Mouse (Mus musculus): ENCODE measurements around the gene Slc15a3. TPM values are rescaled to one million over a fixed set of nuclear protein-coding genes. Genes with fewer than 3 reads are reported as not detected.

Slc15a3 gene
- total RNA-seq, 1 experiment: 2.2 TPM

DNA sequence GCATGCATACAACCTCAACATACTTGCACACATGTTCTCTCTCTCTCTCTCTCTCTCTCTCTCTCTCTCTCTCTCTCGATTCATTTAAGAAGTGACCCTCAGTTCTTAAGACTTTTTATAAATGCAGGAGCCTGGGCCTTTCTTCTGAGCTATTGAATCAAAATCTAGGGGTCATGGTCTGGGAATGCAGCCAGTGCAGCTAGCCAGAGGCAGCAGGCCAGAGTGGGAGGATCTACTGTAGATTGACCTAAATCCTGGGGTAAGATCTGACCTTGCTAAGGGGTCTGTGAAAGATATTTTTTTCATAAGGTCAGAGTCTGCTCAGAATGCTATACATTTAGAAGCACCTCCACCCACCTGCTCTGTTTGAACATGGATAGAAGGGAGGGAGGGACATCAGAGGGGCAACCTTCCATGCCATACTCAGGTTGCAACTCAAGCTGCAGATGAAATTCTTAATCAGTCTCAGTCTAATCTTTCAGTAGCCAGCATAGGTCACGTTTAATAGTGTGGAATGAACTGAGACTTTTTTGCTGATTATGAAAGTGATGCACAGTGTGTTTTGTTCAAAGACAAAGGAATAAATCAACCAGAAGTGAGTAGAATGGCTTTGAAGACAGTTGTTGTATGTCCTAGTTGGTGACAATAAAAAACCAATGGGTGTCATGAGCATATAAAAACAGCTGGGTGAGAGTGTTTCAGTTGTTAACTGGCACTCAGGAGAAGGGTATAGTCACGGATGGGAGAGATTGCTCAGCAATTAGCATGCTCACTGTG, 8.0 kb downstream of the Slc15a3 start:
- H3K9me3 ChIP-seq (ENCODE audit: control insufficient read depth, insufficient read depth, low read depth, low read length): no peaks in the 10 kb centered on the region
- no peaks in the 10 kb centered on the region; a peak in 1 of 4 replicates for H3K4me1 ChIP-seq (ENCODE audit: control insufficient read depth in 2 of 2, insufficient read depth in 2 of 2, low read length in 2 of 2, poor library complexity in 1 of 2)
- no peak overlapping the region for H3K27ac ChIP-seq (ENCODE audit: insufficient read depth, low read depth, low read length, poor library complexity, severe bottlenecking)
- H3K9ac ChIP-seq (ENCODE audit: insufficient read depth, low read depth, low read length, poor library complexity, severe bottlenecking): no peak overlapping the region
- DNase-seq (ENCODE audit: low read depth, low spot score): no peak
- TF ChIP-seq ZNF384 (IDR thresholded peaks at IDR 0.05; ENCODE audit: low read depth, low read length) (no peak), MAFK (IDR thresholded peaks at IDR 0.05; ENCODE audit: insufficient read depth, low read depth, low read length) (no peak), CHD2 (IDR thresholded peaks at IDR 0.05; ENCODE audit: low read depth, low read length) (no peak), ZC3H11A (IDR thresholded peaks at IDR 0.05; ENCODE audit: borderline replicate concordance, low read depth, low read length) (no peak), HCFC1 (IDR thresholded peaks at IDR 0.05; ENCODE audit: borderline replicate concordance, insufficient read depth, low read length) (no peak)
- H3K36me3 ChIP-seq (ENCODE audit: control insufficient read depth, insufficient read depth, low read length, poor library complexity, severe bottlenecking): no peaks in the 10 kb centered on the region
- in situ Hi-C loops (cut with MboI; ENCODE audit: low sequenced_read_pairs in 2 of 2, unreplicated experiment in 2 of 2): no loop called here
- no peak overlapping the region for H3K4me3 ChIP-seq (ENCODE audit: insufficient read depth in 1 of 2, low read depth in 1 of 2, low read length in 2 of 2, poor library complexity in 1 of 2, severe bottlenecking in 1 of 2)

DNA sequence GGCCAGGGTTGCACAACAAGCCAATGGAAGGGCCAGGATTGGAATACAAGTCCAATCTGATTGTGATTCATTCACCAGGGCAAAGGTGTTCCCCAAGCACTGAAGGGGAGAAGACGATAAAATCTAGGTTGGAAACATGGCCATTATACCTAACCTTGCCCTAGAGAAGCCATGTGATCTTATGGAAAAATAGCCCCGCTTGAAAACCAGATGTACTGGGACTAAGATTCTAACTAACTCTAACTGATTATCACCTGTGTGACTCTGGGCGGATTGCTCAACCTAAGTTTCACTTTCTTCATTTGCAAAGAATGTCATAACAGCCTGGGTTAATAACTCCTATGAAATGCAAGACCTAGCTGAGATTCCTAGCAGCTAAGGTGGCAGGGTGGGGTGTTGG, 15.9 kb downstream of the Slc15a3 start:
- H3K9ac ChIP-seq (ENCODE audit: insufficient read depth, low read depth, low read length, poor library complexity, severe bottlenecking): no peak overlapping the region
- peaks cover 0 to 2% of the 10 kb centered on the region in 2 experiments; a peak in 2 of 4 replicates for H3K4me1 ChIP-seq (ENCODE audit: control insufficient read depth in 2 of 2, insufficient read depth in 2 of 2, low read length in 2 of 2, poor library complexity in 1 of 2)
- no peaks in the 10 kb centered on the region for H3K9me3 ChIP-seq (ENCODE audit: control insufficient read depth, insufficient read depth, low read depth, low read length)
- no peak overlapping the region for H3K27ac ChIP-seq (ENCODE audit: insufficient read depth, low read depth, low read length, poor library complexity, severe bottlenecking)
- H3K36me3 ChIP-seq (ENCODE audit: control insufficient read depth, insufficient read depth, low read length, poor library complexity, severe bottlenecking): peaks cover 17% of the 10 kb centered on the region; the same call in 1 of the 2 replicates
- no peak overlapping the region for H3K4me3 ChIP-seq (ENCODE audit: insufficient read depth in 1 of 2, low read depth in 1 of 2, low read length in 2 of 2, poor library complexity in 1 of 2, severe bottlenecking in 1 of 2)
- TF ChIP-seq ZC3H11A (IDR thresholded peaks at IDR 0.05; ENCODE audit: borderline replicate concordance, low read depth, low read length) (no peak), ZNF384 (IDR thresholded peaks at IDR 0.05; ENCODE audit: low read depth, low read length) (no peak), MAFK (IDR thresholded peaks at IDR 0.05; ENCODE audit: insufficient read depth, low read depth, low read length) (no peak), HCFC1 (IDR thresholded peaks at IDR 0.05; ENCODE audit: borderline replicate concordance, insufficient read depth, low read length) (no peak), CHD2 (IDR thresholded peaks at IDR 0.05; ENCODE audit: low read depth, low read length) (no peak)
- no peak for DNase-seq (ENCODE audit: low read depth, low spot score)
- in situ Hi-C loops (cut with MboI; ENCODE audit: low sequenced_read_pairs in 2 of 2, unreplicated experiment in 2 of 2): no loop called here

- DNase-seq (ENCODE audit: low read depth, low spot score): no peak
- H3K9ac ChIP-seq (ENCODE audit: insufficient read depth, low read depth, low read length, poor library complexity, severe bottlenecking): no peak overlapping the region
- no peak overlapping the region for H3K27ac ChIP-seq (ENCODE audit: insufficient read depth, low read depth, low read length, poor library complexity, severe bottlenecking)
- H3K36me3 ChIP-seq (ENCODE audit: control insufficient read depth, insufficient read depth, low read length, poor library complexity, severe bottlenecking): peaks cover 18% of the 10 kb centered on the region; the same call in 1 of the 2 replicates
- peaks cover 0 to 2% of the 10 kb centered on the region in 2 experiments; a peak in 2 of 4 replicates for H3K4me1 ChIP-seq (ENCODE audit: control insufficient read depth in 2 of 2, insufficient read depth in 2 of 2, low read length in 2 of 2, poor library complexity in 1 of 2)
- H3K9me3 ChIP-seq (ENCODE audit: control insufficient read depth, insufficient read depth, low read depth, low read length): no peaks in the 10 kb centered on the region
- TF ChIP-seq CHD2 (IDR thresholded peaks at IDR 0.05; ENCODE audit: low read depth, low read length) (no peak), ZNF384 (IDR thresholded peaks at IDR 0.05; ENCODE audit: low read depth, low read length) (no peak), ZC3H11A (IDR thresholded peaks at IDR 0.05; ENCODE audit: borderline replicate concordance, low read depth, low read length) (no peak), MAFK (IDR thresholded peaks at IDR 0.05; ENCODE audit: insufficient read depth, low read depth, low read length) (no peak), HCFC1 (IDR thresholded peaks at IDR 0.05; ENCODE audit: borderline replicate concordance, insufficient read depth, low read length) (no peak)
- in situ Hi-C loops (cut with MboI; ENCODE audit: low sequenced_read_pairs in 2 of 2, unreplicated experiment in 2 of 2): no loop called here
- no peak overlapping the region for H3K4me3 ChIP-seq (ENCODE audit: insufficient read depth in 1 of 2, low read depth in 1 of 2, low read length in 2 of 2, poor library complexity in 1 of 2, severe bottlenecking in 1 of 2)
Measured at GRCm38 (mm10) chr19:10856520-10856919, 17.0 kb downstream of the Slc15a3 start.

DNA sequence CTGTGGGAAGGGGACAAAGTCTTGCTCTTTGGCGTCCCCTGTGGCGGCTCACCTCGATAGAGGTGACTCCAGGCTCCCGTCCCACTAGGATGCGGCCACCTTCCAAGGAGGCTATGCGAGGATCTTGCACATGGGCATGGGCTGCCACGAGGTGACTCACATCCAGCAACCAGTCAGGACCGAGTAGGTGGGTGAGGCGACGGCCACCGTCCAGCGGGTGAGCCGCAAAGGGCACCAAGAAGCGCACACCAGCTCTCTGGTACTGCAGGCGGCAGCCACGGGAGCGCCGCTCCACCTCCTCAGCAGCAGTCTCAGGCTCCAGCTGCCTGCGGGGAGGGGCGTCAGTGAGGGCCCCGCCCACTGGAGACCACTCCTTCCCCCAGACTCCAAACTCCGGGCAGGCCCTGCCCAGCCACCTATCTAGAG, 20.6 kb downstream of the Slc15a3 start:
- in situ Hi-C loops (cut with MboI; ENCODE audit: low sequenced_read_pairs in 2 of 2, unreplicated experiment in 2 of 2): no loop called here
- H3K4me3 ChIP-seq (ENCODE audit: insufficient read depth in 1 of 2, low read depth in 1 of 2, low read length in 2 of 2, poor library complexity in 1 of 2, severe bottlenecking in 1 of 2): peak overlapping the region; percentile 61 to 76
- DNase-seq (ENCODE audit: low read depth, low spot score): peak; percentile 63
- H3K9me3 ChIP-seq (ENCODE audit: control insufficient read depth, insufficient read depth, low read depth, low read length): no peaks in the 10 kb centered on the region
- TF ChIP-seq CHD2 (IDR thresholded peaks at IDR 0.05; ENCODE audit: low read depth, low read length) (no peak), HCFC1 (IDR thresholded peaks at IDR 0.05; ENCODE audit: borderline replicate concordance, insufficient read depth, low read length) (no peak), MAFK (IDR thresholded peaks at IDR 0.05; ENCODE audit: insufficient read depth, low read depth, low read length) (no peak), ZNF384 (IDR thresholded peaks at IDR 0.05; ENCODE audit: low read depth, low read length) (no peak), ZC3H11A (IDR thresholded peaks at IDR 0.05; ENCODE audit: borderline replicate concordance, low read depth, low read length) (no peak)
- H3K9ac ChIP-seq (ENCODE audit: insufficient read depth, low read depth, low read length, poor library complexity, severe bottlenecking): peak overlapping the region; percentile 54; the same call in 1 of the 2 replicates
- peaks cover 27% of the 10 kb centered on the region; the same call in 1 of the 2 replicates for H3K36me3 ChIP-seq (ENCODE audit: control insufficient read depth, insufficient read depth, low read length, poor library complexity, severe bottlenecking)
- no peak overlapping the region for H3K27ac ChIP-seq (ENCODE audit: insufficient read depth, low read depth, low read length, poor library complexity, severe bottlenecking)
- H3K4me1 ChIP-seq (ENCODE audit: control insufficient read depth in 2 of 2, insufficient read depth in 2 of 2, low read length in 2 of 2, poor library complexity in 1 of 2): peaks cover 0 to 2% of the 10 kb centered on the region in 2 experiments; a peak in 2 of 4 replicates
